Mouse (Mus musculus): ENCODE data around the gene Wdr20. TPM values are rescaled to one million over a fixed set of nuclear protein-coding genes. Genes with fewer than 3 reads are reported as not detected.

The Wdr20 gene
- polyA plus RNA-seq, 1 experiment, result 23.9 TPM

DNA sequence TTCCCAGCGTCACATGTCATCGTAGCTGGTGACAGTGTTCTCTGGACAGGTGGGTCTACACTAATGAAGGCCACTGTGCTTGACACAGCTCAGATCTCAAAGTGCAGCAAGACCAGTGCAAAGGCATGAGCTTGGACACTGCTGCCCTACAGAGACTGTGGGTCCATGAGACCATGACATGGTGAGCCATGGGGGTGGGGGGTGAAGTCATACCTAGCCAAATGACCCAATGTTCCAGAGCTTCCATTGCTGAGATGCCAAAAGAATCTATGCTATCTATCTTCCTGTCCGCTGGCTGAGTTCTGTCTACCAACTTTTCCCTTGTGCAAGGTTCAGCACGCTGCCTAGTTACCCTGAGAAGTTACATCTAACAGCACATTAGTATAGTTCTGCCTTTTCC, 91.2 kb downstream of the Wdr20 start:
- Histone ChIP-seq H3K4me3 (ENCODE audit: insufficient read depth, low read length) (no peak overlapping the region), H3K4me1 (ENCODE audit: control insufficient read depth, insufficient read depth, low read length) (no peaks in the 10 kb centered on the region), H3K27ac (ENCODE audit: insufficient read depth, low read length) (no peak overlapping the region)
- TF ChIP-seq CTCF (IDR thresholded peaks at IDR 0.05; ENCODE audit: extremely low read depth, insufficient read depth, low read length) (no peak), POLR2A (IDR thresholded peaks at IDR 0.05; ENCODE audit: extremely low read depth, insufficient read depth, low read length) (no peak)

GRCm38 (mm10) chr12:110830293-110831024, 92.7 kb downstream of the Wdr20 start:
- H3K4me1 ChIP-seq (ENCODE audit: control insufficient read depth, insufficient read depth, low read length), result no peaks in the 10 kb centered on the region
- H3K27ac ChIP-seq (ENCODE audit: insufficient read depth, low read length), result no peak overlapping the region
- no peak for TF ChIP-seq POLR2A (IDR thresholded peaks at IDR 0.05; ENCODE audit: extremely low read depth, insufficient read depth, low read length)
- TF ChIP-seq CTCF (IDR thresholded peaks at IDR 0.05; ENCODE audit: extremely low read depth, insufficient read depth, low read length), result no peak
- no peak overlapping the region for H3K4me3 ChIP-seq (ENCODE audit: insufficient read depth, low read length)

DNA sequence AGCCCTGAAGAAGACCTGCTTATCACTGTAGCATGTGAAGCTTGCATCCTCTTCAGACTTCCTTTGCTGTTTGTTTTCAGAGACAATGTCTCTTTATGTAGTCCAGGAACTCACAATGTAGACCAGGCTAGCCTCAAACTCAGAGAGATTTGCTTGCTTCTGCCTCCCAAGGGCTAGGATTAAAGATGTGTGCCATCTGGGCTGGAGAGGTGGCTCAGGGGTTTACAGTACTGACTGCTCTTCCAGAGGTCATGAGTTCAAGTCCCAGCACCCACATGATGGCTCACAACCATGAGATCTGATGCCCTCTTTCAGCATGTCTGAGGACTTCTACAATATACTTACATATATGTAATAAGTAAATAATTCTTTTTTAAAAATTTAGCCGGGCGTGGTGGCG, 97.4 kb downstream of the Wdr20 start:
- no peak overlapping the region for H3K27ac ChIP-seq (ENCODE audit: insufficient read depth, low read length)
- H3K4me3 ChIP-seq (ENCODE audit: insufficient read depth, low read length), result no peak overlapping the region
- TF ChIP-seq POLR2A (IDR thresholded peaks at IDR 0.05; ENCODE audit: extremely low read depth, insufficient read depth, low read length), result no peak
- TF ChIP-seq CTCF (IDR thresholded peaks at IDR 0.05; ENCODE audit: extremely low read depth, insufficient read depth, low read length), result no peak
- H3K4me1 ChIP-seq (ENCODE audit: control insufficient read depth, insufficient read depth, low read length), result no peaks in the 10 kb centered on the region; the same call in 1 of the 2 replicates

- Histone ChIP-seq H3K4me1 (ENCODE audit: control insufficient read depth, insufficient read depth, low read length) (no peaks in the 10 kb centered on the region; the same call in 1 of the 2 replicates), H3K27ac (ENCODE audit: insufficient read depth, low read length) (no peak overlapping the region), H3K4me3 (ENCODE audit: insufficient read depth, low read length) (no peak overlapping the region)
- TF ChIP-seq POLR2A (IDR thresholded peaks at IDR 0.05; ENCODE audit: extremely low read depth, insufficient read depth, low read length), result no peak
- TF ChIP-seq CTCF (IDR thresholded peaks at IDR 0.05; ENCODE audit: extremely low read depth, insufficient read depth, low read length), result no peak
Measured at GRCm38 (mm10) chr12:110836729-110837128, 99.0 kb downstream of the Wdr20 start.

DNA sequence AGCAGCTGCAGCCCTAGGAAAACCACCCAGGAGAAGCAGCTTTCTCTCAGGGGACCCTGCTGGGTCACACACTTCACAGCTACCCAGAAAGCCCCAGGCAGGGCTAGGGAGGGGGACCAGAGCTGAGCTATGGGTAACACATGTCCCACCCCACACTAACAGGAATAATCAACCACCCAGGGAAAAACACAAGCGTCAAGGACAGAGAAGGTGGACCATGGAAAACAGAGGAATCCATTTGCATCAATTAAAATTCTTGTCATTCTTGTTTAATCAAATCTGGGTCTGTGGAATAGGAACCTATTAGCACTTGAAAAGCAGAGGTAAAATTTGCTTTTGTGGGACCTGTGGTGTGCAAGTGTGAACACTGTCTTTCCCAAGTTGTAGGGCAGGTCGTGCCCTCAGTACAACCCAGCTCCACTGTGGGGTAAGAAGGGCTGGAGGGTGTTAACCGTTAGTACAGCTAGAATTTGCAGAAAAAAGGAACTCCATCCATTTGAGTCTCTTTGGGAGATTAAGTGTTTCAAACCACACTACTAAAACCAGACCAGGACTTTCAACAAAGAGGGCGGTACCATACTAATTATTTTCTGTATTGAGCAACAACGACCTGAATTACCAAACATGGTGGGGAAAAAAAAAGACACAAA, 99.6 kb downstream of the Wdr20 start:
- Histone ChIP-seq H3K4me3 (ENCODE audit: insufficient read depth, low read length) (no peak overlapping the region), H3K4me1 (ENCODE audit: control insufficient read depth, insufficient read depth, low read length) (no peaks in the 10 kb centered on the region; the same call in 1 of the 2 replicates), H3K27ac (ENCODE audit: insufficient read depth, low read length) (no peak overlapping the region)
- TF ChIP-seq POLR2A (IDR thresholded peaks at IDR 0.05; ENCODE audit: extremely low read depth, insufficient read depth, low read length), result no peak
- no peak for TF ChIP-seq CTCF (IDR thresholded peaks at IDR 0.05; ENCODE audit: extremely low read depth, insufficient read depth, low read length)

GRCm38 (mm10) chr12:110837850-110838249, 100.1 kb downstream of the Wdr20 start:
- no peak overlapping the region for H3K4me3 ChIP-seq (ENCODE audit: insufficient read depth, low read length)
- TF ChIP-seq CTCF (IDR thresholded peaks at IDR 0.05; ENCODE audit: extremely low read depth, insufficient read depth, low read length), result no peak
- TF ChIP-seq POLR2A (IDR thresholded peaks at IDR 0.05; ENCODE audit: extremely low read depth, insufficient read depth, low read length), result no peak
- H3K4me1 ChIP-seq (ENCODE audit: control insufficient read depth, insufficient read depth, low read length), result no peaks in the 10 kb centered on the region; the same call in 1 of the 2 replicates
- no peak overlapping the region for H3K27ac ChIP-seq (ENCODE audit: insufficient read depth, low read length)

- no peaks in the 10 kb centered on the region; the same call in 1 of the 2 replicates for H3K4me1 ChIP-seq (ENCODE audit: control insufficient read depth, insufficient read depth, low read length)
- TF ChIP-seq CTCF (IDR thresholded peaks at IDR 0.05; ENCODE audit: extremely low read depth, insufficient read depth, low read length) (no peak), POLR2A (IDR thresholded peaks at IDR 0.05; ENCODE audit: extremely low read depth, insufficient read depth, low read length) (peak; percentile 71)
- H3K27ac ChIP-seq (ENCODE audit: insufficient read depth, low read length), result no peak within 1 kb of the TSS
- peak within 1 kb of the TSS; percentile 66 for H3K4me3 ChIP-seq (ENCODE audit: insufficient read depth, low read length)
Measured at GRCm38 (mm10) chr12:110840348-110841198, 102.8 kb downstream of the Wdr20 start, which contains the start of gene Mok. Mok (minus strand) TSS chr12:110840939.

- H3K27ac ChIP-seq (ENCODE audit: insufficient read depth, low read length), result no peak overlapping the region
- TF ChIP-seq CTCF (IDR thresholded peaks at IDR 0.05; ENCODE audit: extremely low read depth, insufficient read depth, low read length), result no peak
- TF ChIP-seq POLR2A (IDR thresholded peaks at IDR 0.05; ENCODE audit: extremely low read depth, insufficient read depth, low read length), result no peak
- no peaks in the 10 kb centered on the region; the same call in 1 of the 2 replicates for H3K4me1 ChIP-seq (ENCODE audit: control insufficient read depth, insufficient read depth, low read length)
- no peak overlapping the region for H3K4me3 ChIP-seq (ENCODE audit: insufficient read depth, low read length)
Measured at GRCm38 (mm10) chr12:110841731-110842493, 104.2 kb downstream of the Wdr20 start.

All from cortical plate, adult 2 months (tissue).